Mouse (Mus musculus): Measurements from ENCODE around the gene Tspo2.

The Tspo2 gene

DNA sequence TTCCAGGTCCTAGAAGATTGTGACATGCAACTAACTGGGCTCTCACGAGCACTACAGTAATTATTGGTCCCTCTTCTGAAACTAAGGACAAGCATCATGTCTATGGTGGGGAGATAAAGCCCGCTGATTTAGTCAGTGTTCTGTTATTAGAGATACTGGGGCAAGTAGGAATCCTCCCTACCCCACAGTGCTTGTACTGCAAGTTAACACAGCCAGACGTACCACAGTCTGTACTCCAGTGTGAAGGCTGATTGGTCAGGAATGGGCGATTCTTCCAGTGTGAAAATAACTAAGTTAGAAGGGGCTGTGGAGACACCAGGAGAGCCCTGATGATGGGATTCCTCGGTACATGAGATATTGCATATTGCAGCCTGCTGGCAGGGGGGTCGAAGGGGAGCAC lies 33.8 kb downstream of the Tspo2 start:
- DNase-seq (ENCODE audit: low spot score in 2 of 2): no peak

DNA sequence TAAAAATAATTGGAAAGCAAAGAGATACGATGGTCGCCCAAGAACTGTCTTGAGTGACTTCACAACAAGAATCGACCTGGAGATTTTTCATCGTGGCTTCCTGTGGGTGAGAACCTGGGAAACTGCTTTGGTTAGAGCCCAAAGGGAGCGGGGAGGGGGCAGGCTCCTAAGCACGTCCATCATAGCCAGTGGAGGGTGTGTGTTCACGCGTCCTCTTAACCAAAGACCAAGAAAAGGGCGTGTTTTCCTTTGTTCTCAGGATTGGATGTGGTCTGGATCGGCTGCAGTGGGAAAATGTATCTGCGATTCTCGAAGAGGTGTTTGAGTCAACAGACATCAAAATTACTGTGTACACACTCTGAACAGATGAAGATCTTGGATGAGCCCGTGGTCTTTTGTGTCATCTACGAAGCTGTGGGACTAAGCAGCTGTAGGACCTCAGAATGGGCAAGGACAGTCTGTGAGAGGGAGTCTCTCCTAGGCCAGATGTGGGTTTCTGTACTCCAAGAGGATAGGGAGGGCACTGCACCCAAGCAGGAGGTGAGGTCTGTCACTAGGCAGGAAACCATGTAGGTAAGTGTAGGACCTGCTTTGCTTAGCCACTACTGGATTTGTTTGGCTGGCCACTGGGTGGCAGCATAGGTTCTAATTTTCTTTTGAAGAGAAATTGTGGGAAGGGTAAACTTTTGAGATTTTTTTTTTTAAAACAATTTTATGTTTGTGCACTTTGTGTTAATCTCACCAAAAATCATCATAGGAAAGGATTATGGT lies 34.7 kb downstream of the Tspo2 start:
- DNase-seq (ENCODE audit: low spot score in 2 of 2): peak; percentile 57 to 60

DNA sequence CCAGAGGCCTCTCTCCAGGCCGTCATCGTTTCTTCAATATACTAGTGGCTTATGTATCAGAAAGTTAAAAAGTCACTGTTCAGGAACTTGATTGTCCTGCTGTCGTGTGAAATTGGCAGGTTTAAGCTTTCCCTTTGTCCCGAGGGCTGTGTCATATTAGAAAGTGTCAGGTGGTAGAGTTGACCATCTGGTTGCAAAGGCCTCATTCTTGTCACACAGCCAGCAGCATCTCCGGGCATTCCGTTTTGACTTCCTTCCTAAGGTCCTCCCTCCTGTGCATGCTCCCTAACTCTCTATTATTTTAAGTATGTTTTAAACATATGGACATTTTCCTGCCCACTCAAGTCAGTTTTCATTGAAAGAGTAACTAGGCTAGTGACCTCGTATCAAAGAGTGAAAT lies 35.3 kb downstream of the Tspo2 start:
- DNase-seq (ENCODE audit: low spot score in 2 of 2): no peak

DNA sequence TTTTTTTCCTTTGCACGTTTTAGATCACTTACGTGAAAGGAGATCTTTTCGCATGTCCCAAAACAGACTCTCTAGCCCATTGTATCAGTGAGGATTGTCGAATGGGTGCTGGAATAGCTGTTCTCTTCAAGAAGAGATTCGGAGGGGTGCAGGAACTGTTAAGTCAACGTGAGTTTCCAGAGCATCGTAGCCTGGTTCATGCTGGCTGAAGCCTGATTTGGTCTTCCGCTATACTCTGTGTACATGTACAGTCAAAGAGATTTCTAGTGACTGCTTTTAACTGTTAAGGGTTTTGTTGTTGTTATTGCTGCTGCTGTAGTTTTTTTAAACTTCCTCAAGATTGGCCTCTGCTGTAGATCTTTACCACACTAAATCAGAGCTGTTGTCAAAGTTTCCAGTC lies 40.1 kb downstream of the Tspo2 start:
- DNase-seq (ENCODE audit: low spot score in 2 of 2): no peak

DNA sequence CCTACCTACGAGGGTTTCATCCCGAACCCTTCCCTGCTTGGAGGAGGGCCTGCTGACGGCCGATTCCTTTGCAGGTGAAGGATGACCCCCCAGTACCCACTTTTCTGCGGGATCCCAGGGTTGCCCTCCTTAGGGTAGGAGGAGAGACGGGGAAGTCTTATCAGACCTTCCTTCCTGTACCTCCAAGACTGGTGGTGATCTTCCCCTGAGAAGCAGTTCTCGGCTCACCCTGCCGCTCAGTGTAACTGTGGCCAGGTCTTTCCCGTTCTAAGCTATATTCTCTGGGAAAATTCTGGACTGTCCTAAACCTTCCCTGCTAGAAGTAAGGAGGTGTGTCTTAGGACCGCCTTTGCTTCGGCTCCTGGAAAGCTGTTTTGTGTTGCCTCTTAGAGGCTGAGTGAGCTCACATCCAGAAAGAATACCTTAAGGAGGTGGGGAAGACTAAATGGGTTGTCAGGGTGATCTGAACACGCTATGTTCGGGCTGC lies 41.0 kb downstream of the Tspo2 start:
- no peak for DNase-seq (ENCODE audit: low spot score in 2 of 2)

DNA sequence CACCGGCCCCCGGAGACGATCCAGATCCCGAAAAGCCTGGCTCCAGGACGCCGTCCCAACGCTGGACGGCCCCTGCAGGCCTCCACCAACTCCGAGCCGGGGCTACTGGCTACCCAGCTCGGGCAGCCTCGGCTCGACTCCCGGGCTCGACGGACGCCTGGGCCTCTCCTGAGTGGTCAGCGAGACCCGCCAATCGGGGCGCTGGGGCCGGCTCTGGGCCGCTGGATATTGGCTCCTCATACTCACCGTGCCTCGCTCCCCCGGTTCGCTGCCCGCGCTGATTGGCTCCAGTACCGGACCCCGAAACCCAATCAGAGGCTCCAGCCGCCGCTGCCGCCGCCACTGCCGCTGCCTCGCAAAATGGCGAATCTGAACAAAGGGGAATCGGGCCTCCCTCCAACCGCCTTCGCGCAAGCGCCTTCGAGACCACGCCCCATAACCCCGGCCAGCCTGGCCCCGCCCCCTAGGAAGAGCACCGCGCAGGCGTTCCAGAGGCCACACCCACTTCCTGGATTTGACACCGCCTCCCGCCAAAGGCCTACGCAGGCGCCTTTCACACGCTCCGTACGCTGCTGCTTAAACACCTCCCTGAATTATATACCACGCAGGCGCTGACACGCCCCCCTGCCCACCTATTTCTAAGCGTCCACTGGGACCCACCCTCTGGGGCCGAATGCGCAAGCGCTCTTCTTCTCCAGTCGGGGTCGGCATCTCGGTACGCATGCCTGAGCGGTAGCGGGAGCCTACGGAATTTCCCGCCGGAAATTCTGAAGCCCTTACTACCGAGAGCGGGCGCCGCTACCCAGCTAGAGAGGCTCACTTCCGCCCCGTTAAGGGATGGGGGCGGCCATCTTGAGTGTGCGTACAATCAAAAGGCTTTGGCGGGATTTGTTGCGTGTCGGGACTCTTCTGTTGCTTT lies 41.7 kb downstream of the Tspo2 start, which contains the start of the genes Nfya and Oard1:
TSS of gene Nfya (minus strand) at position 527 of the 919 bp plus-strand sequence.
TSS of gene Oard1 (plus strand) at position 635 of the 919 bp plus-strand sequence.
- DNase-seq (ENCODE audit: low spot score in 2 of 2): peak; percentile 100

DNA sequence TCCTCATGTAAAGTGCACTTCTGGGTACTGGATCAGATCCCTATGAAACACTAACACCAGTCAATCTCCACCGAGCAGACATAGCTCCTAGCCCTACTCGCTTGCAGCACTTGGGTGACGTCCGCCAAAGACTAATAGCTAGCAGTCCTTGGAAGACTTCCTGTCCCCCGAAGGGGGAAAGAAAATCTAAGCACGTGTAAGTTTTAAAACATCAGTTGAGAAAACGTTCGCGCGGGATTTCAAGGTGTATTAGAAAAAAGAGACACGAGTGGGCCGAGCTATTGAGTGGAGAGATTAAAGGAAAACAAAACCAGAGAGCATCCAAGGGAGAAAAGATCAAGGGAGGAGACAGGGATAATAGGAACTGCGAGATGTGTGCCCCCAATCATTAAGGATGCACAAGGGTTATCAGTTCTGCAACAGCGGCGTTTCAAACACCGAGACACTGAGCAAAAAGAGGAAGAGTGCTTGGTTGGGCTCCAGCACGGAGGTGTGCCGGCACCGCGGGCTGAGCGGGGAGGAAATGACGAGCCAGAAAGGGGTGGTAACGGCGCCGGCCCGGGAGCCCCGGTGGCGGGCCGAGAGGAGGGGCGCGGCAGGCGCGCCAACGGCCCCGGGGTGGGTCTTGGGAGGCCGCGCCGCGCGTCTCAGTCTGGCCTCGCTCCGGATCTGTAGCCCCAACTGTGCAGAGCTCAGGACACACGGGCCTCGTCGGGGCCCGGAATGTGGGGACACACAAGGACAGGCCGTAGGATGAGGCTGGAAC lies 42.6 kb downstream of the Tspo2 start:
- peak; percentile 56 to 57 for DNase-seq (ENCODE audit: low spot score in 2 of 2)

DNA sequence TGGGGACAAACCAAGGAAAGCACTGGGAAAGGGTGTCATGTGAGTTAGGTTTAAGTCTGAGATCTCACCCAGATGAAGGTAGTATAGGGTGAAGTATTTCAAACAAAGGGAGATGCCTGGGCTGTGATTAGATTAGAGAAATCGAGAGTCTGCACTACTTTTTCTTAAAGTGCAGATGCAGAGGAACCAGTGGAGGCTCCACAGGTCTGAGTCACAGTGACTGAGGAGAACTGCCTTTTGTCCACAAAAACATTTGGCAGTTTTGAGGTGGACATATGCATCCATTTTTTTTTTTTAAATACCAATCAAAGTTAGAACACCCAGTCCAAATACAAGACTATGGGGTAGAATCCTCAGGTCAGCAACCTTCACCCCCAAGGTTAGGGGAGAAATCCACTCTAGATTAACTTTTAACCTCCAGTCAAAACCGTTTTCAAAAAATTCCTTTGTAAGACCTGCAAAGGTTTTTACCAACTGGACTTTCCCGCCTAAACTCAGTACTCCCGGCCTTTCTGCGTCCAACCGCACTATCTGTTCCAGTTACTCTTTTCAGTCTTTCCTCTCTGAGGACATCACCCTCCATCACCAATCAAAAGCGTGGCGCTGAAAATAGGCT lies 43.3 kb downstream of the Tspo2 start:
- DNase-seq (ENCODE audit: low spot score in 2 of 2): peak in 1 of 2 experiments; percentile 45

DNA sequence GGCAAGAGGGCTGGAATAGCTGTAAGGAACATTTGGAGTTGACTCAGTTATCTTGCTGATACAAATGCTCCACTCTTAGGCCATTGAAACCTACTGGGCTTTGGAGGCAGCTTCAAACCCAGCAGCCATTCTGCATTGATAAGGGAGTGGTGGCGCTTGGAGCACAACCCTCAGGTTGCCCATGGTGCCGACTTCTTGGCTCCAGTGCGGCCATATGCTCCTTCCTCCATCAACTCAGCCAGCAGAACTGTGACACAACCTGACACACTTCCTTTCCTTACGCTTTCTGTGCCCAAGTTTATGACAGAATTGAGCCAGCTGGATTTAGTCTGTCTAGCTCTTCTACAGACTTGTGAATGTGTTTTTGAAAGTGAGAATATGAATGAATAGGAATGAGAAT lies 44.2 kb downstream of the Tspo2 start:
- peak in 1 of 2 experiments; percentile 57 for DNase-seq (ENCODE audit: low spot score in 2 of 2)

DNA sequence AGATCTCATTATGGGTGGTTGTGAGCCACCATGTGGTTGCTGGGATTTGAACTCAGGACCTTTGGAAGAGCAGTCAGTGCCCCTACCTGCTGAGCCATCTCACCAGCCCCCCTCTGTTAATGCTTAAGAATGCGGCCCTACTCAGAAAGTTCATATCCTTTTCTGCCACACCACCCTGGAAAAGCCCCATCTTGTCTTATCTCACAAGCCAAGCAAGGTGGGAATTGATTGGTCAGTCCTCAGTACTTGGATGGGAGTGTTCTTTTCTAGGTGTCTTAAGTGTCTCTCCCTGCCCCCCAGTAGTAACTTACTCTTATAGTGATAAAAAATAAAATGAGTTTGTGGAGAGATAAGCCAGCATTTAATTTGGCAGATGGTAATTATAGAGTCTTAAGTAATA lies 46.6 kb downstream of the Tspo2 start:
- no peak for DNase-seq (ENCODE audit: low spot score in 2 of 2)

DNA sequence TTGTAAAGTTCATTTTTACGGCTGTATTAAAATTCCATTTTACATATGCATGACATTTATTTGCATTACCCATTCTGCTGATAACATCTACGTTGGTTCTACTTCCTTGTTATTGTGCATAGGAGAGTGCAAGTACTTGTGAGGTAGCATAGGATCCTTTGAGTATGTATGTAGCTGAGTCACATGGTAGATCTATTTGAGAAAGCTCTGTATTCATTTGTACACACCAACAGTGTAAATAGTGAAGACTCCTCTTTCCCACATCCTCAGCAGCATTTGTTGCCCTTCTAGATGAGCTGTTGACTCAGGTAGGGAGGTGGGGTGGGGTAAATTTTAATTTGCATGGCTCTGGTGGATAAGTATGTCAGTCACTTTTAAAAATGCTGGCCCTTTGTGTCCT lies 47.5 kb downstream of the Tspo2 start:
- no peak for DNase-seq (ENCODE audit: low spot score in 2 of 2)

DNA sequence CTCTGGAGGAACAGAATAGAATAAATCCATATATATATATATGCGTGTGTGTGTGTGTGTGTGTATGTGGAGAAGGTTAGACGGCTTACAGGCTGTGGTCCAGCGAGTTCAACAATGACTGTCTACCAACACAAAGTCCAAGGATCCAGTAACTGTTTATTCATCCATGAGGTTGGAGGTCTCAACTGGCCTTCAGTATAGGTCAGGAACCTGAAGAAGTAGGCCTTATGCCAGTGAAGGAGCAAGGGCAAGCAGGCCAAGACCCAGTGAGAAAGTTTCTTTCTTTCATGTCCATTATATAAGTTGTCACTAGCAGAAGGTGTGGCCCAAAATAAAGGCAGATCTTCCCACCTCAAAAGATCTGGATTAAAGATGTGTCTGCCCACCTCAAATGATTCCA lies 48.6 kb downstream of the Tspo2 start:
- no peak for DNase-seq (ENCODE audit: low spot score in 2 of 2)

DNA sequence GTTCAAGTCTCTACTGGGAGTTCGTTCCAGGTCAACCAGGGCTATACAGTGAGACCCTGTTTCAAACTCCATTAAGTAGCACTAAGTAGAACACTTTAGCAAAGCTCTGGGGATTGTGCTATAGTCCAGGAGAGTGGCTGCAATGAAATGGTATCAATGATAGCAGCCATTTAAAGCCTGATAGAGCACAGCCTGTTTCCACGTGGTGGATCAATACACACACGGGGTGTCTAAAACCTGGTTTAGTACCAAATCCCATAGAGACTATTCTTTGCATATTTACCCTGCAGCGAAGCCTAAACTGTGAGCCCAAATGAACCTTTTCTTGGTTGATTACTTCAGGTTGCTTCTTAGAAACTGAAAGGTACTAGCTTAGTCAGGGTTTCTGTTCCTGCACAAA lies 49.6 kb downstream of the Tspo2 start:
- no peak for DNase-seq (ENCODE audit: low spot score in 2 of 2)
